In genomic region chr12:29708166-29708565, GRCm38 (mm10) we compare ENCODE assay signal across 12 mouse cellular contexts.
"Had no signal": no experiment of that assay in that cellular context is flagged by ENCODE, and none has a peak within 500 bp of the region (broad histone marks: within the 10 kb centered on the region; RNA-seq: fewer than 3 reads in every experiment).

No protein-coding gene starts in this region.

- ATAC-seq: intestine, embryonic 15.5 days had no signal

- H3K9me3 ChIP-seq: intestine, embryonic 15.5 days; kidney, embryonic 15.5 days; limb, embryonic 13.5 days; midbrain, embryonic 12.5 days; stomach, embryonic 15.5 days had no signal

- H3K9ac ChIP-seq: intestine, embryonic 15.5 days; kidney, embryonic 15.5 days; limb, embryonic 13.5 days; liver, embryonic 14.5 days; midbrain, embryonic 12.5 days; stomach, embryonic 15.5 days had no signal

- DNase-seq: kidney, adult 18-20 months; kidney, postnatal 14 days; left cerebral cortex, postnatal 4 days; lung, adult 18-20 months; thymus, postnatal 36 days had no signal

- H3K4me1 ChIP-seq: intestine, embryonic 15.5 days; kidney, embryonic 15.5 days; stomach, embryonic 15.5 days had no signal

- H3K27ac ChIP-seq: intestine, embryonic 15.5 days; kidney, embryonic 15.5 days; limb, embryonic 13.5 days; liver, embryonic 14.5 days; midbrain, embryonic 12.5 days; stomach, embryonic 15.5 days had no signal

- H3K27me3 ChIP-seq: intestine, embryonic 15.5 days; kidney, embryonic 15.5 days; limb, embryonic 13.5 days; stomach, embryonic 15.5 days had no signal

- H3K4me3 ChIP-seq: intestine, embryonic 15.5 days; kidney, embryonic 15.5 days; limb, embryonic 13.5 days; midbrain, embryonic 12.5 days; myocyte; stomach, embryonic 15.5 days had no signal

- H3K36me3 ChIP-seq: intestine, embryonic 15.5 days; kidney, embryonic 15.5 days; limb, embryonic 13.5 days; midbrain, embryonic 12.5 days; stomach, embryonic 15.5 days had no signal

- H3K4me2 ChIP-seq: intestine, embryonic 15.5 days; kidney, embryonic 15.5 days; limb, embryonic 13.5 days; midbrain, embryonic 12.5 days; stomach, embryonic 15.5 days had no signal
